Mouse (Mus musculus) ovary, postnatal 14 days (tissue): ENCODE results near the gene Esr1.
"Not testable (repeated sequence)": the region's sequence is repeated elsewhere in the genome, so short reads cannot be mapped to it uniquely, and the experiment has no call there.

Source experiments
- DNase-seq: peaks from one replicate; pipeline ENCODE4 v3.0.0; 2022; ENCODE audit warnings: low spot score

Gene Esr1

GRCm38 (mm10) chr10:4611386-4612155, at the start of gene Esr1:
Esr1 (plus strand) TSS chr10:4611593.
- DNase-seq = no peak

GRCm38 (mm10) chr10:4565148-4565547, 46.2 kb upstream of the Esr1 start:
- DNase-seq = no peak

DNA sequence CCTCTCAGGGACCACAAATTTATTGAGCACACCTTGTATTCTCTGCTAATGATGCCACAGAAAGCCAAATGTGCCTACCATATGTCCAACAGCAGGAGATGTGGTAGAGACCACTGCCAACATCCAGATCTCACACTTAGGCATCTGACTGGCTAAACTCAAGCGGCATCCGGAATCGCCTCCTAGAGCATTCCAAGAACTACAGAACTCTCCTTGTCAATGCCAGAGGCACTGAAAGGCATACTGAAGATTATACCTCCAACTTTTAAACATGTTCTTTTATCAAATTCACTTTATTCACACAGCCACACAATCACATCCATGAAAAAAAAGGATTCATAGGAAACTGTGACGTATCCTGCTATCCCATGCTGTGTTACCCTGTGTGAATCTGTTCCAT, 40.6 kb upstream of the Esr1 start:
- DNase-seq = no peak

- no peak for DNase-seq
Observed at GRCm38 (mm10) chr10:4571304-4571703, 40.1 kb upstream of the Esr1 start.

DNA sequence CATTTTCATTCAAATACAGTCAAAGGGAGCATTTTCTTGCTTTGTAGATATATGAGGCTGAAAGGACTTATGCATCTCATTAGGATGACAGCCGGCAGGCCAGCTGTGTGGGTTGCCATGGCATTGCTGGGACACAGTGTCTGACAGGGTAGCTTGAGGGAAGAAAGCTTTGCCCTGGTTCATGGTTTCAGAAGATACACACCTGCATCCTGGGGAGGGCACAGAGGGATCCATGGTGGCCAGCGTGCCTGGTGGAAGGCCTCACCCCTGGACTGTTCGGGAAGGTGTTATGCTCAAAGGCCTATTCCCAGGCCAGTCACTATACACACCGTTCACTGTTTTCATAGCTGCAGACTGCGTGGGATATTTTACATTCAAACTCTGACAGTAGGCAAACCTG, 29.5 kb upstream of the Esr1 start:
- DNase-seq = no peak

DNA sequence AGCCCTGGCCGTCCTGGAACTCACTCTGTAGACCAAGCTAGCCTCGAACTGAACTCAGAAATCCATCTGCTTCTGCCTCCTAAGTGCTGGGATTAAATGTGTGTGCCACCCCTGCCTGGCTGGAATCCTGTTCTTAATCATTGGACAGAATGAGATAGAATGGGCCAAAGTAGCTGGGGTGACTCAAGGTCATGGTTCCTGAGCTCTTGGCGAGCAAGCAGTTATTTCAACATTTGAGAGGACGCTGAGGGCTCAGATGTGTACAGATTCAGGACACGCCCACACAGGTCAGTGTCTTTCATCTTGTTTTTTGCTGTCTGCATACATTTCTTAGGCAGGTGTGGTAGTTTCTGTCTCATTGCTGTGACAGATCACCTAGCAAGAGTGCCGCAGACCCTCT, 24.7 kb upstream of the Esr1 start:
- DNase-seq = no peak

- no peak for DNase-seq
Observed at GRCm38 (mm10) chr10:4589576-4589975, 21.8 kb upstream of the Esr1 start.

DNA sequence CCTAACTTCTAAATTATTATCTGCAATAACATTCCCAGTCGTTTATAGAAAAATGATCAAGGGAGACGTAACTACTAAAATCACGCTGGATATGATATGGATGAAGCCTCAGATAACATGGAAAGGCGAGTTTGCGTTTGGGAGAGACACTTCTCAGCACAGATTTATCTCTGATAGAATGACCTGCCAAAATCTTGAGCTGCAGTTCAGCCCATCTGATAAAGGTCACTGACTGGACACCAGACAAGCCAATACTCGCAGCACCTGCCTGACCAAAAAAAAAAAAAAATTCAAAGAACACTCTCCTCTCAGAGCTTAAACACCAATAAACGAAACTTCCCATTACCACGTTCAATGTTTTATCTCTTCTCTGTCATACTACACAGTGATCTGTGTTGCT, 20.4 kb upstream of the Esr1 start:
- DNase-seq = no peak

GRCm38 (mm10) chr10:4593828-4594227, 17.6 kb upstream of the Esr1 start:
- no peak for DNase-seq

- no peak for DNase-seq
Observed at GRCm38 (mm10) chr10:4597211-4597610, 14.2 kb upstream of the Esr1 start.

- no peak for DNase-seq
Observed at GRCm38 (mm10) chr10:4598244-4598842, 13.1 kb upstream of the Esr1 start.

DNA sequence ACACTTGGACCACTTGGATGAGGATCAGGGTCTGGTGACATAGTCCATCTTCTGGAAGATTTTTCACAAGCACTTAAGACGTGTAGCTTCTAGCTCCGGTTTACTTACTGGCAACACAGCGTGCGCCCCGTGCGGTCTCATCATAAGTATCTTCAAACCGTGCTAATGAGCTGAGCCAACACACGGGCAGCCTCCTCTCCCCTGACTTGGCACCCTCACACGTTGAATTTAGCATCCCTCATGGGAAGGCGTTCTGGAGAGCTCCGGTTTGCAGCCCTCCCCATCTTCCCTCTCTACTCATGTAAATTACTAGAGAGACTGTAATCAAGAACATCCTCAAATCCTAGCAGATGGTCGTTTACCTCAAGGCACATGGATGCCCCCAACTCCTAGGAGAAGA, 12.5 kb upstream of the Esr1 start:
- DNase-seq = no peak

- no peak for DNase-seq
Observed at GRCm38 (mm10) chr10:4599591-4599990, 11.8 kb upstream of the Esr1 start.

GRCm38 (mm10) chr10:4600796-4601474, 10.5 kb upstream of the Esr1 start:
- DNase-seq = no peak

DNA sequence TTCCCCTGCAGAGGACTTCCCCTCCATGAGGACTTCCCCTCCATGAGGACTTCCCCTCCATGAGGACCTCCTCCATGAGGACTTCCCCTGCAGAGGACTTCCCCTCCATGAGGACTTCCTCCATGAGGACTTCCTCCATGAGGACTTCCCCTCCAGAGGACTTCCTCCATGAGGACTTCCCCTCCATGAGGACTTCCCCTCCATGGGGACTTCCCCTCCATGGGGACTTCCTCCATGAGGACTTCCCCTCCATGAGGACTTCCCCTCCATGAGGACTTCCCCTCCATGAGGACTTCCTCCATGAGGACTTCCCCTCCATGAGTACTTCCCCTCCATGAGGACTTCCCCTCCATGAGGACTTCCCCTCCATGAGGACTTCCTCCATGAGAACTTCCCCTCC, 9.8 kb upstream of the Esr1 start:
- not testable (repeated sequence) for DNase-seq

DNA sequence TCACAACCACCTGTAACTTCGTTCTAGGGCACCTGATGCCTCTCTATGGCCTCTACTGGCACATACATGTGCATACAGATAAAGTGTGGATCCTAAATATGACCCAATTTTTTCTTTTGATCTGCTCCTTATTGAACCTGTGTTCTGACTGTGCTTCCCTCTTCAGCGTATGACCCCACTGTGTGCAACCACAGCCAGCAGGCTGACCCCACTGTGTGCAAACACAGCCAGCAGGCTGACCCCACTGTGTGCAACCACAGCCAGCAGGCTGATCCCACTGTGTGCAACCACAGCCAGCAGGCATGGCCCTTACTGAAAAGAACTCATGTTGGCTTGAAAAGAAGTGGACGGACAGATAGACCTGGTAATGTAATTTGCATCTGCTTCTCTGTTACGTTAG, 8.9 kb upstream of the Esr1 start:
- no peak for DNase-seq

GRCm38 (mm10) chr10:4604527-4605209, 6.7 kb upstream of the Esr1 start:
- DNase-seq = no peak

DNA sequence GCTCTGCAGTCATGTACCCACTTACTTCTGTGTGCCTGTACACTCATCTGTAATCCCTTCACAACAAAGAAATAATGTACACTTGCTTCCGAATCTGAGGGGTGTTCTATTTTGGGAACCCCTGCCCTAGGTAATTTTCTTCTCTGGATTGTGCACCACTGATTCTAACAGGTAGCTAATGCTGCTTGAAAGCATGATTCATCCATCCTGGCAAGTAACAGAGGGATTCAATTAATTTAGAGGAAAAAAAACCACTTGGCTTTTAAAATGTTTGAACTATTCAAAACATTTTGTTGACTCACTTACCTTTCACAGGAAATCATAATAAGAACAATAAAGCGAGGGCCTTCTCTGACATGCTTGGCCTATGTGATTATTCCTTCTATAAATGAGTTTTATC, 1.2 kb upstream of the Esr1 start:
- DNase-seq = no peak

GRCm38 (mm10) chr10:4612313-4613036, 1.1 kb downstream of the Esr1 start:
- no peak for DNase-seq

- DNase-seq = no peak
Observed at GRCm38 (mm10) chr10:4618026-4618425, 6.6 kb downstream of the Esr1 start.

GRCm38 (mm10) chr10:4618686-4619085, 7.3 kb downstream of the Esr1 start:
- no peak for DNase-seq

- not testable (repeated sequence) for DNase-seq
Observed at GRCm38 (mm10) chr10:4619426-4619825, 8.0 kb downstream of the Esr1 start.
